In the genomic region with DNA sequence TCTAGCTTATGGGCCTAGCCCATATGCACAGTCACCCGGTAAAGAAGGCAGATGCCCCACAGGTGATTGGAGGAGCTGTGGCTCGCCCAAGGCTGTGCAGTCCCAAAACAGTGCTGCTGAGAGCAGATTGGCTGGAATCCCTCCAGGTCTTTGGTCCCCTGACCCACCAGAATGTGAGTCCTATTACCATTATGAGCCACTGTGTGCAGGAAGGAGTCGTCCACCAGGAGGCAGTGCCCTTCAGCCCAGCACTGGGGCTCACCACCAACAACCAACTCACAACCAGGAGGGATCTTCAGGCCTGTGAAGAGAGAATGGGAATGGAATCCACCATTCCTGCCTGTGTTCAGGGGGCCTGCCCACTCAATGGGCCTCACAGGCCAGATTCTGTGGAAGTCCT, we compare ENCODE assay signal across 1 mouse cellular context.
A peak's percentile ranks its signal among the peaks of the same experiment; 100 is the strongest.
TF ChIP-seq lines count a peak whose summit lies in the region.

No protein-coding gene starts in this region.

TF ChIP-seq in MEL, 35 proteins besides CTCF, POLR2A, EP300 and RAD21:
- no peak for TF ChIP-seq RCOR1 (IDR thresholded peaks at IDR 0.05; ENCODE audit: low read depth, low read length)
- TF ChIP-seq ELF1 (IDR thresholded peaks at IDR 0.05; ENCODE audit: low read depth, low read length), result no peak
- no peak for TF ChIP-seq CHD2 (IDR thresholded peaks at IDR 0.05; ENCODE audit: low read length)
- TF ChIP-seq JUND (IDR thresholded peaks at IDR 0.05; ENCODE audit: low read depth, low read length), result no peak
- TF ChIP-seq POLR2AphosphoS5 (IDR thresholded peaks at IDR 0.05; ENCODE audit: borderline replicate concordance, low read depth, low read length), result 0 out of 2 replicates have a peak, but pooled peaks have one; percentile 24
- no peak for TF ChIP-seq MYB (IDR thresholded peaks at IDR 0.05; ENCODE audit: low read depth, low read length)
- no peak for TF ChIP-seq KAT2A (conservative IDR thresholded peaks at IDR 0.05; ENCODE audit: low read depth, low read length)
- TF ChIP-seq ZKSCAN1 (IDR thresholded peaks at IDR 0.05; ENCODE audit: low read depth, low read length), result no peak
- TF ChIP-seq MAZ (IDR thresholded peaks at IDR 0.05; ENCODE audit: low read depth, low read length), result no peak
- no peak for TF ChIP-seq POLR2AphosphoS2 (IDR thresholded peaks at IDR 0.05; ENCODE audit: low read length)
- no peak for TF ChIP-seq ETS1 (IDR thresholded peaks at IDR 0.05; ENCODE audit: low read depth, low read length)
- no peak for TF ChIP-seq SIN3A (IDR thresholded peaks at IDR 0.05; ENCODE audit: low read length)
- TF ChIP-seq SMC3 (IDR thresholded peaks at IDR 0.05; ENCODE audit: low read depth, low read length), result peak; percentile 83
- TF ChIP-seq ZC3H11A (IDR thresholded peaks at IDR 0.05; ENCODE audit: low read depth, low read length), result peak; percentile 30; the same call in 1 of the 2 replicates
- no peak for TF ChIP-seq HCFC1 (IDR thresholded peaks at IDR 0.05; ENCODE audit: low read depth, low read length)
- TF ChIP-seq E2F4 (IDR thresholded peaks at IDR 0.05; ENCODE audit: borderline replicate concordance, low read depth, low read length), result no peak
